Mouse (Mus musculus) olfactory bulb, adult 2 months (tissue): ENCODE results near the gene Slc13a2. TPM values are rescaled to one million over a fixed set of nuclear protein-coding genes. Genes with fewer than 3 reads are reported as not detected.

Experiments
- H3K27ac ChIP-seq: fragments of 200-500 bp; 2 replicates; pipeline ENCODE4 v1.5.1; 2012; ENCODE audit warnings: low read depth, low read length; ENCODE audit not compliant: insufficient read depth
- H3K4me1 ChIP-seq: fragments of 200-500 bp; 2 replicates; pipeline ENCODE4 v1.6.1; 2012; ENCODE audit warnings: low read length; ENCODE audit not compliant: control insufficient read depth, insufficient read depth
- H3K4me3 ChIP-seq: fragments of 200-500 bp; 2 replicates; pipeline ENCODE4 v1.5.1; 2012; ENCODE audit warnings: mild to moderate bottlenecking, low read depth, low read length, moderate library complexity; ENCODE audit not compliant: insufficient read depth
- CTCF ChIP-seq: fragments of 200-500 bp; IDR thresholded peaks from 2 replicates; pipeline ENCODE4 v1.5.1; 2012; ENCODE audit warnings: low read depth, mild to moderate bottlenecking, low read length, moderate library complexity; ENCODE audit not compliant: insufficient read depth
- POLR2A ChIP-seq: fragments of 200-500 bp; IDR thresholded peaks from 2 replicates; pipeline ENCODE4 v1.6.1; 2012; ENCODE audit warnings: mild to moderate bottlenecking, low read depth, low read length, moderate library complexity; ENCODE audit not compliant: insufficient read depth
- WGBS: fragments of 180-500 bp; shearing (Covaris S2); methylation state at CpG from one replicate; pipeline ENCODE4 v1.1.7; 2018; 5-methylcytosine and 5-hydroxymethylcytosine counted together
- polyA plus RNA-seq: library from polyadenylated mRNA; stranded (reverse); fragments of >200 nt; gene quantifications from 2 replicates; pipeline ENCODE4 v1.2.4, GENCODE M21; 2012; ENCODE audit warnings: low replicate concordance; ENCODE audit not compliant: missing spikeins, insufficient read depth, insufficient read length

The Slc13a2 gene
- polyA plus RNA-seq, 1 experiment: not detected

GRCm38 (mm10) chr11:78421201-78422009 is 612 bp downstream of the Slc13a2 start:
- no peak overlapping the region for H3K27ac ChIP-seq
- WGBS: 65% methylated on average over 13 of the region's 13 CpGs
- 0 out of 2 replicates have a peak, but pooled peaks cover 2% of the 10 kb centered on the region for H3K4me1 ChIP-seq
- no peak for TF ChIP-seq POLR2A
- no peak for TF ChIP-seq CTCF
- no peak overlapping the region for H3K4me3 ChIP-seq

- 86% methylated on average over 12 of the region's 12 CpGs for WGBS
- Histone ChIP-seq H3K27ac (no peak overlapping the region), H3K4me1 (0 out of 2 replicates have a peak, but pooled peaks cover 2% of the 10 kb centered on the region), H3K4me3 (no peak overlapping the region)
- TF ChIP-seq CTCF: no peak
- no peak for TF ChIP-seq POLR2A
Observed at GRCm38 (mm10) chr11:78420263-78420889, 1.6 kb downstream of the Slc13a2 start.

GRCm38 (mm10) chr11:78416854-78417253 is 5.2 kb downstream of the Slc13a2 start:
- 83% methylated on average over 6 of the region's 6 CpGs for WGBS
- H3K4me1 ChIP-seq: peaks cover 4% of the 10 kb centered on the region; the same call in 1 of the 2 replicates
- no peak overlapping the region for H3K27ac ChIP-seq
- H3K4me3 ChIP-seq: no peak overlapping the region
- TF ChIP-seq CTCF: no peak
- TF ChIP-seq POLR2A: no peak

GRCm38 (mm10) chr11:78412861-78413260 is 9.2 kb downstream of the Slc13a2 start:
- H3K4me1 ChIP-seq: peaks cover 4% of the 10 kb centered on the region; the same call in 1 of the 2 replicates
- 61% methylated on average over 6 of the region's 6 CpGs for WGBS
- no peak overlapping the region for H3K4me3 ChIP-seq
- TF ChIP-seq CTCF (no peak), POLR2A (no peak)
- H3K27ac ChIP-seq: no peak overlapping the region

- peaks cover 4% of the 10 kb centered on the region; the same call in 1 of the 2 replicates for H3K4me1 ChIP-seq
- TF ChIP-seq CTCF: no peak
- TF ChIP-seq POLR2A: no peak
- no peak overlapping the region for H3K4me3 ChIP-seq
- no peak overlapping the region for H3K27ac ChIP-seq
- WGBS: 58% methylated on average over 6 of the region's 6 CpGs
Observed at GRCm38 (mm10) chr11:78412324-78412850, 9.6 kb downstream of the Slc13a2 start.

GRCm38 (mm10) chr11:78411606-78412323 is 10.3 kb downstream of the Slc13a2 start:
- TF ChIP-seq POLR2A (no peak), CTCF (no peak)
- Histone ChIP-seq H3K4me1 (peaks cover 4% of the 10 kb centered on the region; the same call in 1 of the 2 replicates), H3K4me3 (no peak overlapping the region), H3K27ac (no peak overlapping the region)
- WGBS: 58% methylated on average over 11 of the region's 11 CpGs

- TF ChIP-seq POLR2A (no peak), CTCF (no peak)
- H3K27ac ChIP-seq: no peak overlapping the region
- no peak overlapping the region for H3K4me3 ChIP-seq
- 85% methylated on average over 9 of the region's 9 CpGs for WGBS
- H3K4me1 ChIP-seq: peaks cover 4% of the 10 kb centered on the region; the same call in 1 of the 2 replicates
Observed at GRCm38 (mm10) chr11:78408256-78409240, 13.5 kb downstream of the Slc13a2 start.

GRCm38 (mm10) chr11:78402062-78402461 is 20.0 kb downstream of the Slc13a2 start:
- H3K4me3 ChIP-seq: no peak overlapping the region
- WGBS: 74% methylated on average over 6 of the region's 6 CpGs

More at GRCm38 (mm10) chr11:78402062-78402461, 20.0 kb downstream of the Slc13a2 start:
- no peak overlapping the region for H3K27ac ChIP-seq
- no peak for TF ChIP-seq POLR2A
- no peak for TF ChIP-seq CTCF
- peaks cover 4% of the 10 kb centered on the region; the same call in 1 of the 2 replicates for H3K4me1 ChIP-seq
